Mouse (Mus musculus) cerebellum, postnatal 4 days (tissue): Measurements from ENCODE around the gene Faf1.

Source experiments
- DNase-seq, 2 experiments: peaks; one replicate each; pipeline ENCODE4 v3.0.0; 2022; ENCODE audit warnings: low spot score in 2 of 2, mixed read lengths in 1 of 2

Gene Faf1

GRCm38 (mm10) chr4:109676218-109677215, at the start of gene Faf1:
Faf1 (plus strand) TSS chr4:109676588.
- DNase-seq = peak; percentile 91 to 97

- DNase-seq = no peak
Observed at GRCm38 (mm10) chr4:109630215-109630614, 46.2 kb upstream of the Faf1 start.

GRCm38 (mm10) chr4:109631029-109631428, 45.4 kb upstream of the Faf1 start:
- DNase-seq = no peak

- no peak for DNase-seq
Observed at GRCm38 (mm10) chr4:109634971-109635370, 41.4 kb upstream of the Faf1 start.

- no peak for DNase-seq
Observed at GRCm38 (mm10) chr4:109639356-109639755, 37.0 kb upstream of the Faf1 start.

- no peak for DNase-seq
Observed at GRCm38 (mm10) chr4:109640141-109640540, 36.2 kb upstream of the Faf1 start.

- no peak for DNase-seq
Observed at GRCm38 (mm10) chr4:109641451-109641850, 34.9 kb upstream of the Faf1 start.

- no peak for DNase-seq
Observed at GRCm38 (mm10) chr4:109647281-109647680, 29.1 kb upstream of the Faf1 start.

GRCm38 (mm10) chr4:109649331-109649730, 27.1 kb upstream of the Faf1 start:
- DNase-seq = no peak

GRCm38 (mm10) chr4:109653251-109653650, 23.1 kb upstream of the Faf1 start:
- DNase-seq = no peak

GRCm38 (mm10) chr4:109654701-109655100, 21.7 kb upstream of the Faf1 start:
- no peak for DNase-seq

GRCm38 (mm10) chr4:109655738-109656137, 20.6 kb upstream of the Faf1 start:
- no peak for DNase-seq

GRCm38 (mm10) chr4:109656301-109656700, 20.1 kb upstream of the Faf1 start:
- DNase-seq = no peak

- peak in 1 of 2 experiments; percentile 24 for DNase-seq
Observed at GRCm38 (mm10) chr4:109657021-109657850, 19.2 kb upstream of the Faf1 start.

- no peak for DNase-seq
Observed at GRCm38 (mm10) chr4:109657851-109658500, 18.4 kb upstream of the Faf1 start.

- DNase-seq = no peak
Observed at GRCm38 (mm10) chr4:109658826-109659225, 17.6 kb upstream of the Faf1 start.

GRCm38 (mm10) chr4:109659571-109659970, 16.8 kb upstream of the Faf1 start:
- DNase-seq = no peak

- no peak for DNase-seq
Observed at GRCm38 (mm10) chr4:109660568-109660967, 15.8 kb upstream of the Faf1 start.

- no peak for DNase-seq
Observed at GRCm38 (mm10) chr4:109661183-109661582, 15.2 kb upstream of the Faf1 start.

- no peak for DNase-seq
Observed at GRCm38 (mm10) chr4:109662271-109662670, 14.1 kb upstream of the Faf1 start.

- DNase-seq = no peak
Observed at GRCm38 (mm10) chr4:109664091-109664490, 12.3 kb upstream of the Faf1 start.
